Mouse (Mus musculus) embryonic facial prominence, embryonic 12.5 days (tissue): ENCODE data around the gene Mettl1. TPM values are rescaled to one million over a fixed set of nuclear protein-coding genes. Genes with fewer than 3 reads are reported as not detected.
A peak's percentile ranks its signal among the peaks of the same experiment; 100 is the strongest.

ENCODE experiments used
- ATAC-seq: fragments of 200-750 bp; cut with Nextera tagmentation; 2 replicates; pipeline ENCODE4 v1.8.0; 2017; ENCODE audit not compliant: insufficient number of reproducible peaks, insufficient read depth, low FRiP score, low TSS enrichment
- H3K27ac ChIP-seq: fragments of 300-500 bp; sonication (generic); 2 replicates; pipeline ENCODE4 v1.5.1; 2016; ENCODE audit warnings: mild to moderate bottlenecking
- H3K27me3 ChIP-seq: fragments of 300-500 bp; sonication (generic); 2 replicates; pipeline ENCODE4 v1.6.1; 2016; ENCODE audit warnings: mild to moderate bottlenecking, moderate library complexity
- H3K36me3 ChIP-seq: fragments of 300-500 bp; sonication (generic); 2 replicates; pipeline ENCODE4 v1.6.1; 2016; ENCODE audit warnings: mild to moderate bottlenecking
- H3K4me1 ChIP-seq: fragments of 300-500 bp; sonication (generic); 2 replicates; pipeline ENCODE4 v1.6.1; 2016
- H3K4me2 ChIP-seq: fragments of 300-500 bp; sonication (generic); replicated peaks from 2 replicates; pipeline ENCODE4 v1.6.1; 2016; ENCODE audit warnings: mild to moderate bottlenecking, moderate library complexity
- H3K4me3 ChIP-seq: fragments of 300-500 bp; sonication (generic); 2 replicates; pipeline ENCODE4 v1.5.1; 2016; ENCODE audit warnings: mild to moderate bottlenecking
- H3K9ac ChIP-seq: fragments of 300-500 bp; sonication (generic); 2 replicates; pipeline ENCODE4 v1.6.1; 2016; ENCODE audit warnings: mild to moderate bottlenecking, moderate library complexity
- H3K9me3 ChIP-seq: fragments of 300-500 bp; sonication (generic); 2 replicates; pipeline ENCODE4 v1.6.1; 2016; ENCODE audit warnings: mild to moderate bottlenecking, moderate library complexity
- WGBS: fragments of 180-500 bp; shearing (Covaris S2); methylation state at CpG from one replicate; pipeline ENCODE4 v1.1.7; 2016; 5-methylcytosine and 5-hydroxymethylcytosine counted together
- polyA plus RNA-seq: library from polyadenylated mRNA; unstranded; fragments of >200 nt; fragmentation: Nextera tagmentation; extraction: Ambion mirVana; gene quantifications from 2 replicates; pipeline ENCODE4 v1.2.1, GENCODE M21; 2016

Mettl1 gene
- 51.6 and 53.1 TPM in 2 replicates for polyA plus RNA-seq

DNA sequence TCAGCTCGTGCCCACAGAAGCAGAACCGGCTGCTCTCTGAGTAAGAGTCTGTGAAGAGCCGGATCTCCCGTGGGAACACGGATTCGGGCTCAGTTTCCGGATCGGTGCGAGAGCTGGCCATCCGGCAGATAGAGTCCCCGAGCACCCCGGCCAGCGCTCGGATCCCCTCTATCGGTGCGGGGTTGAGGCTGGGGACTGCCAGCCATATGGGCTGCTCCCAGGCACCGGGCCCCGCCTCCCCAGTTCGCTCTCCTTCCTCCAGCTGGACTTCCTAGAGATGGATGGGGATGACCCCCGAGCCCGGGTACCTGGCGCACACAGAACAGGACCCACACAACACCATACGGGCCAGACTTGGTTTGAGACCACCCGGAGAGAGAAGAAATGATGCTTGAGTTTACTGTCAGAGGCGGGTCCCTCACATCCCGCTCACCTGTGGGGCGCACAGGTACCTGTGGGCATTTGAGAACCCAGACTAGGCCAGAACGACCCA lies at the start of gene Mettl1, which contains the start of gene Eef1akmt3:
Mettl1 (plus strand) TSS at position 141 of the 493 bp plus-strand sequence.
Eef1akmt3 (minus strand) TSS at position 240 of the 493 bp plus-strand sequence.
- H3K9ac ChIP-seq = peak within 1 kb of the TSS; percentile 68
- peaks cover 10% of the 10 kb centered on the region; the same call in 1 of the 2 replicates for H3K27me3 ChIP-seq
- peaks cover 10% of the 10 kb centered on the region for H3K36me3 ChIP-seq
- H3K4me2 ChIP-seq = peak within 1 kb of the TSS; percentile 97
- under 1% methylated on average over 28 of the region's 28 CpGs for WGBS
- peak; percentile 61 for ATAC-seq
- peak within 1 kb of the TSS; percentile 83 for H3K4me3 ChIP-seq
- peaks cover 9% of the 10 kb centered on the region; the same call in 1 of the 2 replicates for H3K4me1 ChIP-seq
- H3K9me3 ChIP-seq = no peaks in the 10 kb centered on the region
- peak within 1 kb of the TSS; percentile 80; the same call in 1 of the 2 replicates for H3K27ac ChIP-seq

DNA sequence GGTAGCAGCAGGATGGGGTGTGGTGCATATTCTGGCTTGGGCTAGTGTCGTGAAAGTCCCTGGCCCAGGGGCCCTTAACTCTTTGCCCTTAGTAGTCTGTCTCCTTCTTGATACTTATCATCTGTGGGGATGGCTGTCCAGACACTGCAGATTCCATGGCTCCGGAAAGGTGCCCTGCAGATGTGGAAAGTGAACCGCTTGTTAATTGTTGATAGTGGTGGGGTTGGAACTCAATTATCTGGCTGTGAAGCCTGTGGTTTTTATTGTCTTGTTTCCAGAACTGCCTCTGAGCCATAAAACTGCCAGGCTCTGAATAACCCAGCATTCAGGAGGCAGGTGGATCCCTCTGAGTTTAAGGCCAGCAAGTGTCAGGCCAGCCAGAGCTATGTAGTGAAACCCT lies 49.5 kb upstream of the Mettl1 start:
- Histone ChIP-seq H3K9ac (no peak overlapping the region), H3K4me3 (no peak overlapping the region), H3K9me3 (no peaks in the 10 kb centered on the region), H3K36me3 (peaks cover 52% of the 10 kb centered on the region), H3K4me2 (no peak overlapping the region), H3K27me3 (no peaks in the 10 kb centered on the region), H3K27ac (no peak overlapping the region), H3K4me1 (peaks cover 25% of the 10 kb centered on the region)
- 82% methylated on average over 3 of the region's 3 CpGs for WGBS
- ATAC-seq = no peak

DNA sequence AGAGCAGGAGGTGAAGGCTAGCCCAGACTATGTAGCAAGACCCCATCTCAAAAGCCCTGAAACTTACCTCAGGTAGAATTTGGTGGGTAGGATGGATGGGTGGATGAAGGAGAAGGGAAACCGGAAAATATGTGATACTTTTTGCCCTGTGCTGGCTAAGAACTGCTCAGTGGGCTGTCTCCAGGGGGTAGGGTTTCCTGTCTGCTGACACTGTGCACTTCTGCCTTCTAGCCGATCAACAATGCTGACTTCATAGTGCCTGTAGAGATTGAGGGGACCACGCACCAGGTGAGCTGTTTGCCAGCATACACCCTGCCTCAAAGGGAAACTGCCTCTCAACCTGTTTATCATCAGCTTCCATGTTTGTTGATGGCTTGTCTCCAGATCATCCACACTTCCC lies 47.6 kb upstream of the Mettl1 start:
- Histone ChIP-seq H3K9ac (no peak overlapping the region), H3K4me2 (no peak overlapping the region), H3K27me3 (no peaks in the 10 kb centered on the region), H3K4me3 (no peak overlapping the region), H3K9me3 (no peaks in the 10 kb centered on the region), H3K36me3 (peaks cover 68% of the 10 kb centered on the region), H3K4me1 (peaks cover 5% of the 10 kb centered on the region; the same call in 1 of the 2 replicates), H3K27ac (no peak overlapping the region)
- ATAC-seq = no peak
- 91% methylated on average over 3 of the region's 3 CpGs for WGBS

DNA sequence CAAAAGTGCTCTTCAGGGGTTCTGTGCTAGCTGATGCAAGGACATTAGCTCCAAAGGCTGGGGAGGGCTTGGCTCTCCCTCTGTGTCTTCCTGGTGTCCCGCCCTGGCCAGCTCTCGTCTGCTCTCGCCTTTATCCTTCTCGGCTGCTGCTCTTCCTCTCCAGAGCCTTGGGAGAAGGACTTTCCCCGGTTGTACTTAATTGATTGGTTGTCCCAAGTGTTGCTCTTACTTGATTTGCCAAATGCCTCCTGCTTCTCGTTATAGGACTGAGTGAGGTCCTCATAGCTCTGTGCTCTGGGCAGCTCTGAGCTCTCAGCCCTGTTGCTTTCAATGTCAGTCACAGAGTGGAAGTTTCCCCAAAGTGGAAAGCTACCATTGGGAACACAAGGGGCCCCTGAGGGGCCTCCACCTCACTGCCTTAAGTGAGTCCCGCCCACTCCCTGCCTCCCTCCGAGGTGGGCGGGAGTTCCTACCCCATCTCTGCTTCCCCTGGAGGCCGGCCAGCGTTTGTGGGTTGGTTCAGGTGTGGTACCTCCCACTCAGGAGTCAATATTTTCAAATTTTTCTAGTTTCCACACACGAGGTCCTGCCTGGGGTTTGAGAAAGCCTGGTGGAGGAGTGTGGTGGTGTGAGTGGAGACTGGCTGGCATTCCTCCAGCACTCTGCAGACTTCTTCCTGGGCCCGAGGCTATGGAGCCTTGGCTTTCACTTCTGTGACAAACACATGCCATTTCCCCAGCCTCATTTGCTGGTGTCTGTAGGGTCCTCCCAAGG lies 43.7 kb upstream of the Mettl1 start:
- 71% methylated on average over 13 of the region's 13 CpGs for WGBS
- no peak overlapping the region for H3K27ac ChIP-seq
- ATAC-seq = no peak
- H3K4me3 ChIP-seq = no peak overlapping the region
- H3K9me3 ChIP-seq = no peaks in the 10 kb centered on the region
- H3K4me1 ChIP-seq = no peaks in the 10 kb centered on the region; the same call in 1 of the 2 replicates
- H3K4me2 ChIP-seq = no peak overlapping the region
- peaks cover 67% of the 10 kb centered on the region for H3K36me3 ChIP-seq
- no peak overlapping the region for H3K9ac ChIP-seq
- no peaks in the 10 kb centered on the region for H3K27me3 ChIP-seq

DNA sequence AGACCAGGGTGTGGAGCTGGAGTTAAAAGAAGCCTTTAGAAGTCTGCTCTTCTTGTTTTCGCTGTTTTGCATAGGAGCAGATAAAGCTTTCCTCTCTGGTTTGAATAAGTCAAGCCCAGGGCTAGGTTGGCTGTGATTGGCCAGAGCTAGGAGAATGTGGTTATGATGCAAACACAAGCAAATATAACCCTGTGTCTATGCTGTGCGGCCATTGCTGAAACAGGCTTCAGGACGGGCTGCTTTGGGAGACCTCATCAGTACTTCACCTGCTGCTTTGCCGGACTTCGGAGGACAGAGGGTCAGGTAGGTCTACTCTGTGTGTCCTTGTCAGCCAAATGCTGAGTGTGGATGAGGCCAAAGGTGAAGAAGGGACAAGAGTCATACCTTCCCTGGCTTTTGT lies 40.7 kb upstream of the Mettl1 start, which contains the start of gene Avil:
Avil (plus strand) TSS at position 181 of the 400 bp plus-strand sequence.
- Histone ChIP-seq H3K4me1 (no peaks in the 10 kb centered on the region; the same call in 1 of the 2 replicates), H3K27me3 (no peaks in the 10 kb centered on the region), H3K4me3 (no peak within 1 kb of the TSS), H3K27ac (0 out of 2 replicates have a peak within 1 kb of the TSS, but pooled peaks have one; percentile 51), H3K9ac (no peak within 1 kb of the TSS), H3K4me2 (no peak within 1 kb of the TSS), H3K36me3 (peaks cover 37% of the 10 kb centered on the region), H3K9me3 (no peaks in the 10 kb centered on the region)
- no peak for ATAC-seq
- WGBS = 83% methylated on average over 5 of the region's 5 CpGs

DNA sequence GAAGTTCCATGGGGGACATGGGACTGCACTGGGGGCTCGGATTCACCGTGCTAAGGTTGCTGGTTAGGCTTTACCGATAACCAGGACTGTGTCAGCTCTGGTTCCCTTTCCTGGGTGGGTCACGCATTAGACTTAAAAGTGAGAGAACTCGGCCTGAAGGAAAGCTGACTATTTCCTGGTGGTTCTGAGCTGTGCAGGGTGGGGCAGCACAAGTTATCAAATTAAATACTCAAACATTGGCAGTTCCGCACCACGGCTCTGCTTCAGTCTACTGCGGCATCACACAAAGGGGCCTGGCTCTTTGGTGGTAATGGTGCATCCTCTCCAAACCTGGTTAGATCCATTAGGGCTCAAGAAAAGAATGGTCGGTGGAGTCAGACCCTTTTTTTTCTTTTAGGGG lies 39.9 kb upstream of the Mettl1 start:
- H3K27me3 ChIP-seq = no peaks in the 10 kb centered on the region
- ATAC-seq = no peak
- no peaks in the 10 kb centered on the region; the same call in 1 of the 2 replicates for H3K4me1 ChIP-seq
- WGBS = 83% methylated on average over 9 of the region's 9 CpGs
- no peaks in the 10 kb centered on the region for H3K9me3 ChIP-seq
- no peak overlapping the region for H3K4me3 ChIP-seq
- no peak overlapping the region for H3K27ac ChIP-seq
- H3K36me3 ChIP-seq = peaks cover 30% of the 10 kb centered on the region
- H3K9ac ChIP-seq = no peak overlapping the region
- H3K4me2 ChIP-seq = no peak overlapping the region

DNA sequence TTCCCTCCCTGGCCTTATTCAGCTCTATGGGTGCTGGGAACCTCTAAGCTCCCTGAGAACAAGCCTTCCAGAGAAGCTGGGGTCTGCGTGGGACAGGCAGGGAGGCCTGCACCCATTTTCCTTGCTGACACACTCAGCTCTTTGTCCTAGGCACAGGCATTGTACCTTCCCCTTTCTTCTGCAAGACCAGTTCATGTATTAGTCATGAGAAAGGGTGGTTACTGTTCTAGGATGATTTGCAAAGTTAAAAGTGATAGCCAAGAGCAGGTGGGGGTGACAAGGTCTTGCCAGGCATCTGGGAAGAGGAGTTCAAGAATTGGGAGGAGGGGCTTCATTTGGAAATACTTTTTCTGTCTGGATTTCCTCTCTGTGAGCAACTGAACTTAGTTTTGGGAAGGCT lies 39.2 kb upstream of the Mettl1 start:
- H3K9ac ChIP-seq = no peak overlapping the region
- no peak overlapping the region for H3K4me2 ChIP-seq
- no peaks in the 10 kb centered on the region for H3K9me3 ChIP-seq
- peaks cover 30% of the 10 kb centered on the region for H3K36me3 ChIP-seq
- no peak overlapping the region for H3K4me3 ChIP-seq
- WGBS = 81% methylated on average over 1 of the region's 1 CpGs
- no peaks in the 10 kb centered on the region; the same call in 1 of the 2 replicates for H3K4me1 ChIP-seq
- no peak for ATAC-seq
- no peak overlapping the region for H3K27ac ChIP-seq
- H3K27me3 ChIP-seq = no peaks in the 10 kb centered on the region

DNA sequence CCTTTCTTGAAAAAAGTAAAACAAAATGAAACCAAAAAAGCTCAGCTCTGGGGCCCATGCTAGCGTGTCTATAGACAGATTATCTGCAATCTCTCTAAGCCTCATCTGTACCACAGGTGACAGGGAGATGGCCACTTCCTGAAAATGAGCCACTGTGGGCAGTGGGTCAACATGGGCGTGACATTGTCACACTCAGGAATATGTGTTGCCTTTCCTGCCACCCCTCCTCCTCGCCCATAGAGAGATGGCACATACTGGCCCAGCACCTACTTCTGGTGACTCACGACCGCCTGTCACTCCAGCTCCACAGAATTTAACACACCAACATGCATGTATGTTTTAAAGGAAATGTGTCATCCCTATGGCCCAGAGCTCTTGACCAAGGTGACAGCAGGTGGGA lies 38.4 kb upstream of the Mettl1 start:
- H3K4me2 ChIP-seq = no peak overlapping the region
- no peaks in the 10 kb centered on the region for H3K27me3 ChIP-seq
- whole genome bisulfite sequencing = 91% methylated on average over 5 of the region's 5 CpGs
- no peak overlapping the region for H3K4me3 ChIP-seq
- no peak overlapping the region for H3K27ac ChIP-seq
- no peaks in the 10 kb centered on the region for H3K9me3 ChIP-seq
- no peak overlapping the region for H3K9ac ChIP-seq
- ATAC-seq = no peak
- H3K4me1 ChIP-seq = no peaks in the 10 kb centered on the region; the same call in 1 of the 2 replicates
- peaks cover 23% of the 10 kb centered on the region for H3K36me3 ChIP-seq

DNA sequence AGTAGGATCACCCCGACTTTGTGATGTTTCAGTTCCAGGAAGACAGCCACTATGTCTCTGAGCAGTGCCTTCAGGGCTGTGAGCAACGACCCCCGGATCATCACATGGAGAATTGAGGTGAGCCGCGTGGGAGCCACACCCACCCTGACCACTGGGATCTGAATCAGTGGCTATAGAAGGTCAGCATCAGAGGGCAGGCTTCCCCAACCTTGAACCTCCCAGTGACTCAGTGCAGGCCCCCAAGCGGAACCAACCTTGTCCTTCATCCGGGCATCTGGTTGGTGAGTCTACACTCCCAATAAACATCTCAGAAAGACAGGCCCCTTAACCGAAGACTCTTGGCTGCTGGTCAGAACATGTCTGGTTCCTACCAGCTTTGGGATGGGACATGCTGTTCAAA lies 37.9 kb upstream of the Mettl1 start:
- H3K27ac ChIP-seq = no peak overlapping the region
- H3K36me3 ChIP-seq = peaks cover 17% of the 10 kb centered on the region
- no peak overlapping the region for H3K4me2 ChIP-seq
- no peak overlapping the region for H3K9ac ChIP-seq
- WGBS = 86% methylated on average over 8 of the region's 8 CpGs
- no peak overlapping the region for H3K4me3 ChIP-seq
- no peak for ATAC-seq
- H3K4me1 ChIP-seq = no peaks in the 10 kb centered on the region; the same call in 1 of the 2 replicates
- H3K9me3 ChIP-seq = no peaks in the 10 kb centered on the region
- no peaks in the 10 kb centered on the region for H3K27me3 ChIP-seq

DNA sequence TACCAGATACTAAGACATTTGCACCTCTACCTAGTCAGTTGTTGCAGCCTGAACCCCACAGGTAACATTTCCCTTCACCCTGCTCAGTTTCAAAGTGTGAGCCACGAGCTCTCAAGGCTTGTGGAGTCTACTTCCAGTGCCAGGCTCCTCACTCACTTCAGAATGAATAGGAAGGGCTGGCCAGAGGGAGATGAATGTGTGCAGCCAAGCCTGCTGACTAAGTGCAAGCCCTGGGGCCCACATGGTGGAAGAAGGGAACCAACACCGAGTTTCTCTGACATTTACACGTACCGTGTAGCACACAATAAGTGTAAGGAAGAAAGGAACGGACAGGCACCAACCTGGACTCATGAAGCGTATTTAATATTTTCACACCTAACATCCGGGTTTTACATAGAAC lies 37.4 kb upstream of the Mettl1 start:
- Histone ChIP-seq H3K27ac (no peak overlapping the region), H3K4me3 (no peak overlapping the region), H3K9me3 (no peaks in the 10 kb centered on the region), H3K27me3 (no peaks in the 10 kb centered on the region), H3K36me3 (peaks cover 12% of the 10 kb centered on the region), H3K9ac (no peak overlapping the region), H3K4me2 (no peak overlapping the region), H3K4me1 (no peaks in the 10 kb centered on the region; the same call in 1 of the 2 replicates)
- 85% methylated on average over 7 of the region's 7 CpGs for WGBS
- ATAC-seq = no peak

DNA sequence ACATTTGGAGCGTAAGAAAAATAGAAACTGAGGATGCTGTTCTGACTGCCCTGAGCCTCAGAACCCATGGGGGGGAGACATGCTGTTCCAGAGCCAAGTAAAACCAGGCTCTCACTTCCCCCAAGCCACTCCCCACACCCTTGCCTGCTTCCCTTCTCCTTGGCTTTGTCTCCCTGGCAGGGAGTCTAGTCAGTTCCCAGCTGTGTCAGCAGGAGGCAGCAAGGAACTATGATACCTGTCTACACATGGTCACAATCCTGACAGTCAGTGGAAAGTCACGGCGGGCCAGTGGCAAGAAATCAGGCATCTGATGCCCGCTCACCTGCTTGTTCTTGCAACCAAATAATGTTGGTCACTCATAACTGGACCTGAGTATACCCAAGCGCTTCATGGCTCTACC lies 24.7 kb upstream of the Mettl1 start:
- Histone ChIP-seq H3K9me3 (no peaks in the 10 kb centered on the region), H3K4me3 (no peak overlapping the region), H3K27me3 (no peaks in the 10 kb centered on the region), H3K27ac (no peak overlapping the region), H3K9ac (no peak overlapping the region), H3K4me2 (no peak overlapping the region), H3K4me1 (no peaks in the 10 kb centered on the region; the same call in 1 of the 2 replicates), H3K36me3 (no peaks in the 10 kb centered on the region)
- whole genome bisulfite sequencing = 56% methylated on average over 5 of the region's 5 CpGs
- ATAC-seq = no peak

DNA sequence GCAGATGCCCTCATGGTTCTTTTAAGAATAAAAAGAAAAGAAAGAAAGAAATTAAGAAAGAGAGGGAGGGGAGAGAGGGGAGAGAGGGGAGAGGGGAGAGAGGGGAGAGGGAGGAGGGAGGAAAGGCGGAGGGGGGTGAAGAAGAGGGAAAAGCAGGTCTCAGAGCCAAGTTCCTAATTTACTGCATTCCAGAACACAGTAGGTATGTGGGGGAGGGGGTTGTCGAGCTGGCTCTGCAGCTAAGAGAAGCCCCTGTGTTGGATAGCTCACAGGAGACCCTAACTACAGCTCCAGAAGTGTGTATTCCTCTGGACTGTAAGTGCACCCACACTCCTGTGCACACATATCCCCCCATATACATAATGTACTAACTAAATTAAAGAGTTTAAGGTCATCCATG lies 24.1 kb upstream of the Mettl1 start:
- 7% methylated on average over 2 of the region's 2 CpGs for WGBS
- peaks cover 4% of the 10 kb centered on the region; the same call in 1 of the 2 replicates for H3K36me3 ChIP-seq
- no peak overlapping the region for H3K27ac ChIP-seq
- no peaks in the 10 kb centered on the region; the same call in 1 of the 2 replicates for H3K4me1 ChIP-seq
- no peak; the same call in 1 of the 2 replicates for ATAC-seq
- no peak overlapping the region for H3K4me2 ChIP-seq
- H3K4me3 ChIP-seq = no peak overlapping the region
- H3K9ac ChIP-seq = no peak overlapping the region
- H3K9me3 ChIP-seq = no peaks in the 10 kb centered on the region
- H3K27me3 ChIP-seq = no peaks in the 10 kb centered on the region
